Mouse (Mus musculus) ovary, postnatal 10 days (tissue): ENCODE measurements around the gene Uchl5.
A peak's percentile ranks its signal among the peaks of the same experiment; 100 is the strongest.

Experiments used
- DNase-seq: peaks from one replicate; pipeline ENCODE4 v3.0.0; 2022; ENCODE audit warnings: low spot score

Uchl5 gene

DNA sequence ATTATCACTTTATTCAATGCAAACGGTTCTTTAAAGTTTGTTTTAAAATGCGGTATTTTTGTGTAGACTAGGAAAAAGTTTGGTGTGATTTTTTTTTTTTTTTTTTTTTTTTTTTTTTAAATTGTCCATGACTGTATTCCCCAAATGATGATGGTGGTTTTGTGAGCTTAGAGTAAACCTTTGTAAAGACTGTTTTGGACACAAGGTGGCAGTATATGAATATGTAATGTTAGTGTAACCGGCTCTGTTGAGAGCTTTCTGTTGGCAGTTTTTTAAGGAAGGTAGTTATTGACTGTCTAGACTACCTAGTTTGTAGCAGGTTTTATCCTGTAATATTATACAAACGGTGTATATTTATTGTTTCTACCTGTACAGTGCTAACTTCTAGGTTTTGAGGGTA, 26.5 kb downstream of the Uchl5 start:
- no peak for DNase-seq

DNA sequence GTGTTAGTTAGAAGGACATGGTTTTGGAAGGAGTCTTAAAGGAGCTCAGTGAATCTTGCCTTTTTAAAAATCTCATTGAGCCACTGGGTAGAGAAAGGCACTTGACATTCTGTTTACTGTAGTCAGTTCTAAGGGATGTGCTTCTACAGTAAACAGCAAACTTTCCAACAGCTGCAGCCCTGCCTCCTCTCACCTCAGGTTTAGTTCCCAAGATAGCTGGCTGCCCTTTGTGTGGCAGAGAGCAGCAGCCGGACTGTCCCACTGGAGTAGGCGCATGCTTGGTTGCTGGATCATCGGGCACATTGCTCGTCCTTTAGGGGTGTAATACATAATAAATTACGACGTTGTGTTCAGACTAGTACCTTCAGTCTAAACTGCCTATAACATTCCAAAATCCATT, 32.0 kb downstream of the Uchl5 start:
- DNase-seq, result no peak

DNA sequence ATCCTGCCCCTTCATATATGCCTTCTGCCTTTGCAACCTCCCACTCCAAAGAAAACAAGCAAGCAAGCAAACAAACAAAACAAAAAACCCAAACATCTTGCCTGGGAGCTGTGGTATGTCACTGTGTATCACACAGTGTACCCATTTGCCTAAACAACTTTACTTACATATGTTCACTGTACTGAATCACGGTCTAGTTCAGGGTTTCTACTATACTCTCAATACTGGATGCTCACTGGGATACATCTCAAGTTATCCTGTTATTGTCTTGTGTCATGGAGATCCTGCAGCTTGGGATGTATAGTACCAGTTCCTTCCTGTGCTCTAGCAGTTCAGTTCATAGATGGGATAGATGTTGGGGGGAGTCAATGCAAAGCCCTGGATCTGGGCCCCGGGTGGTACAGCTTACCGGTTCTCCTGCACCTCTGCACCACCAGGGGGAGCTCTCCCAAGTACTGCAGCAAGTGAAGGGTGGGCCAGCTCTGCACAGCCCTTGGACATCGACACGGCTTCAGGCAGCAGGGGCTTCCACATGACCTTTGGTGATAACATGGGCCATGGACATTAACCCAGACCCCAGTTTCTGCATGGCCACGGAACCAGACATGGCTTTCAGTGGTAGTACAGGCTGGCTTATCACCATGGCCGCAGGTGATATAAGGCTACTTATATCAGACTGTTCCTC, 36.7 kb downstream of the Uchl5 start:
- DNase-seq, result peak; percentile 70

DNA sequence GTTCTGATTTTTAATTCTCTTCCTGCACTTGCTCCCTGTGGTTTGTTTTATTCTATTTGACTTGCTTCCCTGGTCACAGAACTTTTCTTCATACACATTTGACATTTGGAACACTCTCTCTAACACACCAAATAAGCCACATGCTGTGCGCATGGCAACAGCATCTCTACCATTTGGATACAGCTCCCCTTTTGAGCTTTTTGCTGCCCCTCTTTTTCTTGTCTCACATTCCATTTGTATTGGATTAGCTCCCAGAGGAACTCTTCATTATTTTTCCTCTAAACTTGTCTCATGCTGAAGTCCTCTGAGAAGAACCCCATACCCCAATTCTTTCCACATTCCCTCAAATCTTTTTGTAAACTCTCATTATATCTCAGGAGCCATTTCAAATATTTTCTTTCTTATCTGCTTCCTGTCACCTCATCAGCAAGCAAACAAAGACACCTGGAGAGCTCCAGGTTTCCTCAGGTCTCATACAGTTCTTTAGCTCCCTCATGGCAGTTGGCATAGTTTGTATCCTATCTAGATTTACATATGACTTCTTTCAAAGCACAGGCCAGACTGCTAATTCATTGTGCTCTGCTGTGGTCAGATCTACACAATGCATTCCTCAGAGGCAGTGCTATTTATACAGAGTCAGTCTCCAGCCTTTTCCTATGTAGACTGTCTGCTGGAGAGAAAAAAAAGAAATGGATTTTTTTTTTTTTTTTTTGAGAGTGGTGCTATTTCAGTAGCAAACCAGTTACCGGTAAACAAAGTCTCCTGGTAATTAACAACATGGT, 43.2 kb downstream of the Uchl5 start:
- no peak for DNase-seq

DNA sequence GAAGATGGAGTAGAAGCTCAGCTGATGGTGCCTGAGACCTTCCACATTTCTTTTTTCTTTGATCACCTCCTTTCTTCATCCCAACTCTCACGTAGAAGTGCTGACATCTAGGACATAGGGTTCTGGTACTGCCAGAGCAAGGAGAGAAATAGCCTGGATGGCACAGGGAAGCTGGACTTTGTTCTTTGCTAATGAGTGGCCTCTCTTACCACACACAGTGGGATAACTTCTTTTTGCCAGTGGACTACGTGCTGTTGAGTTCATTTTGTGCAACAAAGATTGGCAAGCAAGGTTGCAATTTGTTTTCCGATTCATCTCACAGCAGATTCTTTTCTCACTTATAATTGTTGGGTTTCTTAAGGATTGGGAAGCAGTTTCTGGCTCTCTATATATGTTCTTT, 45.6 kb downstream of the Uchl5 start:
- no peak for DNase-seq

DNA sequence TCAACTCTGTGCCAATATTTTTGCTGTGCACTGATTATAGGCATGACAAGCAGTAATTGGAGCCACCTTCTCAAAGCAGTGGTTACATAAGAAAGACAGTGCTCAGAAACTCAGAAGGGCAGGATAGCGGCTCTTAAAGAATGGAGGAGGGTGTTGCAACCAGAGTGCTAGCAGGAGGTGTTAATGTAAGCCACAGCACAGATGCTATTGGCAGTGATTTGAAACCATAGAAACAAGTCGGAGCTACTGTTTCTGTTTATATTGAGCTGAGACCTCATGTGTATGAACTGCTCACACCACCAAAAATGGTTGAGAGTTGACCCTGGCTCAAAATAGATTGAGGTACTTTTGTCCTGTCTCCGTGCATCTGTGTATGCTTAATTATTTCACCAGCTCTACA, 53.6 kb downstream of the Uchl5 start:
- DNase-seq, result no peak

DNA sequence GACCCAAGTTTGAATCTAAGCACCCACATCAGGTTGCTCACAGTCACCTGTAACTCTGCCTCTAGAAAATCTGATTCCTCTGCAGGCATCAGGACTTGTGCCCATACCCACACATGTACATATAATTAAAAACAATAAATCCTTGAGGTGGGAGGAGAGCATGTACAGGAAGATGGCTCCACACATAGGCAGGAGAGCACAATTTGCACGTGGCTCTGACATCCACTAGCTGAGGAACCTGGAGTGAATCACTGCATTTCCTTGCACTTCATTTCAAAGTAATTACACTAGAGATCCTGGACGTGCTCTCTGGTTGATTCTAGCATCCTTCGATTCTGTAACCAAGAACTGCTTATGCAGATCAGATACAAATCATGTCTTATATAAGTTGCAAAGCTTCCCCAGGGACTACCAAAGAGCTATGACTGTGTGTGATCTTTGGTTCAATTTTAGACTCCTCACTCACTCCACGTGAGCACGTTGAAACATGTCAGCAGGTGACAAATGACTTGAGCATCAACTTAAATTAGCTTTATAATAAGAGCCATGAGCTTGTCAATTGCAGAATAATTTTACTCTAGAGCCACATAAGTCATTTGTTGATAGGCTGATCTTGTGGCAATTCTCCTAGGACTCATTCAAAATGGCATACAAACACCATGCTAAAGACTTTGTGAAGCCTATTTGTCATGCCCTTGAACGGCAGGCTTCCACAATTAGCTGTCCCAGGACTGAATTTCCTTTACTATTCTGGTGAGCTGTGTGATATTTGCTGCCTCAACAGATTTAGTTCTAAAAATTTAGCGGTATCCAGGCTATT, 59.5 kb downstream of the Uchl5 start:
- DNase-seq, result no peak

DNA sequence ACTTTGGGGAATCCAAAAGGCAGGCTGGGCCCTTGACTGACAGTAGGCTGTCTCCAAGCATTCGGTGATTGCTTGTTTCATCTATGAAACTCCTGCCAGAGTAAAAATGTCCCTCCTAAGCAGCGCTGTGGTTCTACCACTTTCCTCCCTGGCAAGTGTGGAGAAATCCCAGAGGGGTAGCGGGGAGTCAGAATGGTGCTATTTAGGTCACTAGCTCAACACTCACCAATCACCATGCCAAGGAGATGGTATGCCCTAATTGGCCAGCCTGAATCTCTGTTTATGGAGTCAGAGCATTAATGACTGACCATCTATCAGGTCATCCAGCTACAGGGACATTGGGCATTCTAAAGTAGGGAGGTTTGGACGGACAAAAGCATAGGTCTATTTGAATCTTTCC, 60.6 kb downstream of the Uchl5 start:
- no peak for DNase-seq

DNA sequence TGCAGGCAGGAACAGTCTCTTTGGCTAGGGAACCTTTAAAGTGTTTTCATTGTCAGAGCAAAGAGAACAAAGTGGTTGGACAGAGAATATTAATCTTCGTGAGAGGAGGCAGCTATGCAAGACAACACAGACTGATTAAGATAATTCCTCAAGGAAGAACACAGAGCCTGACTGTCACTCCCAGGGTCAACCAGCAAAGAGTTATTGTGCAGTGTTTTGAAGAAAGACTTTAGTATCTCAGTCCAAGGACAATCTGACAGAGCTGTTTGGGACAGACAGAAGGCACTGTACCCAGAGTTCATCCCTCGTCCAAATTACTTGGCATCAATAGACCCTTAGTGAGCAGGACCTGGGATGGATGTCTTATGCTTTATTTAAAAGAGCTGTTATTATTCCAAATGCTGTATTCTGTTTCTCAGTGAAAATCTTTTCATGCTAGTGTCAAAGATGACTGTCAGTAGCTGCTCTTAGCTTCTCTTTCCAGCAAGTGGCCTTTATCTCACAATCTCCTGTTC, 61.9 kb downstream of the Uchl5 start:
- no peak for DNase-seq

DNA sequence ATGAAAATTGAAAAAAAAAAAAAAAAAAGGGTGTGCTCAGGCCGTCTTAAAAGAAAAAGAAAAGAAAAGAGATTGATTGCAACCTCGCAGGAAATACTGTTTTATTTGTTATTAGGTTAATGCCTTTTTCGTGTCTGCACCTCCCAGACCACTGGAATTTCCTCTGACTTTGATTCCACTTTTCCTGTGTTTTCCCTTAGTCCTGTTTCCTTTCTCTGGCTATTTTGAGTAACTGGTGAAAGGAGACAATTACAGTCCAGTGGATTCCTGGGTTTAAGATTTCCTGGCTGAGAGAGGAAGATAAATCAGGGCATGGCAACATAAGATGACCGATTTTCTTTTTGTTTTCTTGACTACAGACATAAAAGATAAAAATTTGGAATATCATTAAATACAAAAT, 75.3 kb downstream of the Uchl5 start:
- no peak for DNase-seq

DNA sequence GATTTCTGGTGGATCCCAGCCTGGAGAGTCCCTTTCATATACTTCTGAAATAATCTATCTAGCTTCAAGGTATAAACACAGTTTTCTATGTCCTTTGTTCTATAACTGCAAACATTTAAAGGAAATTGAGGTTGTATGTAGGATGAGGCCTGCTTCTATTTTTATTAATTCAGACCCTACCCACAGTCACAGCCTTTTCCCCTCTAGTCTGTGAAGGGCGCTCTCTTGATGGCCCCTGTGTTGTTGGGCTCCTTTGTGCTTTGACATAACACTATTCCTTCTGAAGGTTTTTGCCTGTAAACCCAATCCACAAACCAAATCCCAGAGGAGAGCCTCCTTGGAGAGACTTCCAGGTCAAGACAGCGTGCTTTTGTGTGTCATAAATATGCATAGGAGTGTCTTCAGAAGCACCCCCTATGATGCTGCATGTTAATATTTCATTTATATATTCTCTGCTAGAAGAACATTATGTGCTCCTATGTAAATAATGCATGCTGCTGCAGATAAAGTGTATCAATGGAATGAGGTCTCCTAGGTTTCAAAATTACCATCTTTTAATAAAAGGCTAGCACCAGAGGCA, 75.8 kb downstream of the Uchl5 start:
- DNase-seq, result no peak

DNA sequence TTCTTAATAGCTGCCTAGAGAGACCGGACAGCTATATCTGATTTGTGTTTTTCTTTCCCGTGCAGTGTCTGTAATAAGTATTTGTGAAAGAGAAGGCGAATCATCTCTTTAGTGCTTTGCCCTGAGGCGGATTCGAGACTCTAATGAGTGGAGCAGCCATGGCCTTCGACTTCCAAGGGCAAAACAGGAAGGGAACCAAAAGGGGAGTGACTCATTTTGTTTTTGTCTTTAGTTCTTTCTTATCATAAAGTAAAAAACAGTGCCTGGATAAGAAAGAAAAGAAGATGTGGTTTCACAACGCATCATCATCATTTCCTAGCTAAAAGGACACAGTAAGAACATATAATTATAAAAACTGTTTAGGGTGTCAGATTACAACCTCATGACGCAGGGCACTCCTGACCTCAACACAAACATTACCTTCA, 76.6 kb downstream of the Uchl5 start:
- no peak for DNase-seq

DNA sequence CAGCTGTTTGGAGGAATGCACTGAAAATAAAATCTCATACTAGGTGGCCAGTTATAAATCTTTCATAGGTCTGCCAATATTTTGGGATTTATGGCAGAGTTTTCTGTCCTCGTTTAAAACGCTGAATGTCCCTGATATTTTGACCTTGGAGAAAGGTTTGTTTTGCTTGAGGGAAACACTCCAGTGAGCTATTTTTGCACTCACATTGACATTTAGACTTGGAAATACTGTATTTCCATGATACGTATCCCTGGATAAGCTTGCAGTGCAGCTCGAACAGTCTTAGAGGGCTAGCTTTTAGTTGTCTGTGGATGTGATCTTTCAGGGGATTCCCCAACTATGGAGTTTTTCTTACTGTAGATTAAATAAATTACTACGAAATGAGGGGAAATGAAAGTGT, 78.6 kb downstream of the Uchl5 start:
- DNase-seq, result no peak
